Mouse (Mus musculus) megakaryocyte, embryonic 14.5 days (primary cell): Measurements from ENCODE around the gene Luc7l3.

Experiments used
- FLI1 ChIP-seq: IDR thresholded peaks from 2 replicates; pipeline ENCODE4 v1.6.1; 2012; ENCODE audit warnings: low read length, inconsistent platforms, mixed read lengths
- GATA1 ChIP-seq: IDR thresholded peaks from 3 replicates; pipeline ENCODE4 v1.6.1; 2012; ENCODE audit warnings: mixed read lengths, low read length, inconsistent platforms, borderline replicate concordance

DNA sequence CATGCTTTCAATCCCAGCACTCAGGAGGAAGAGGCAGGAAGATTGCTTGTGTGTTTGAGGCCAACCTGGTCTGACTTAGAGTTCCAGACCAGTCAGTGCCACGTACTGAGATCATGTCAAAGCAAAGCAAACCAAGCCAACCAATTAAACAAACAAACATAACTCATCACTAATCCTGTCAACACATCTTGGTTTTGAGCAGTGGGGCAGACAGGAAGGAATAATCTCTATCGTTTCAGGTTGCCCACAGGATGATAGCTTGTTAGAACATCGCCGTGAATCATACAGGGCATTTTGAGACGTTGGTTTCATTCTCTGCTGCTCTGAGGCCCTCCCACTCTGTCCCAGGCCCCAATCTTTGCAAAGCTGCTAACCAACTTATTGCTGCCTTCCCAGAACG lies 48.2 kb upstream of the Luc7l3 start:
- TF ChIP-seq GATA1 (no peak), FLI1 (no peak)
